Mouse (Mus musculus): ENCODE data around the gene Pitpnc1.

The Pitpnc1 gene

DNA sequence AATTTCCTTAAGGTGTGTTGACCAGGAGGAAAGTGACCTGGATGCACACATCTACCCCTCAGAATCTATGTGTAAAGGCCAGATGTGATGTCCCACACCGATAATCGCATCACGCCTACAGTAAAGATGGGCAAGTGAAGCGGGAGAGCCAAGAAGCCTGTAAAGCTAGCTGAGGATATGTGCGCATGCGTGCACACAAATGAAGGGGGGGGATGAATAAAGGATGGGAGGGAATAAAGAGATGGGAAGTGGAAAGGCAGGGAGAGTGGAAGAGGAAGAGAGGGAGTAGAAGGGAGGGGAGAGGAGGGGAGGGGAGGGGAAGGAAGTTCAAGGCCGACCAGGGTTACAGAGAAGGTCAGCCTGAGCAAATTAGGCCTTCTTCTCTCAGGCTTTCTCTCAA, 61.6 kb downstream of the Pitpnc1 start:
- DNase-seq (ENCODE audit: low spot score): no peak

DNA sequence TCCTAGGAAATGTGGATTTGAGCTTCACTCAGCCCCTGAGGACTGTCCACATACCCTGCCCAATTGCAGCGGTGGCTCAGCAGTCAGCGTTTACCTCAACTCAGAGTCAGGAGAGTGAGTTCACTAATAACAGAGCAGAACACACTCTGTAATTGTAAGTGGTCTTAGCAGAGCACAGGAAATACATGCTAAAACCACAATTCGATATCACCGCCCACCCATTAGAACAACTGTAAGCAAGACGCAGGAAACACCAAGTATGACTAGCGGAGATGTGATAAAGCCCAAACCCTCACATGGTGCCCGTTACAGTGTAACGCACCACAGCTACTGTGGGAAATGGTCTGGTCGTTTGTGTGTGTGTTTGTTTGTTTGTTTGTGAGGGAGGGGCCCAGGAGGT, 62.8 kb downstream of the Pitpnc1 start:
- no peak for DNase-seq (ENCODE audit: low spot score)

DNA sequence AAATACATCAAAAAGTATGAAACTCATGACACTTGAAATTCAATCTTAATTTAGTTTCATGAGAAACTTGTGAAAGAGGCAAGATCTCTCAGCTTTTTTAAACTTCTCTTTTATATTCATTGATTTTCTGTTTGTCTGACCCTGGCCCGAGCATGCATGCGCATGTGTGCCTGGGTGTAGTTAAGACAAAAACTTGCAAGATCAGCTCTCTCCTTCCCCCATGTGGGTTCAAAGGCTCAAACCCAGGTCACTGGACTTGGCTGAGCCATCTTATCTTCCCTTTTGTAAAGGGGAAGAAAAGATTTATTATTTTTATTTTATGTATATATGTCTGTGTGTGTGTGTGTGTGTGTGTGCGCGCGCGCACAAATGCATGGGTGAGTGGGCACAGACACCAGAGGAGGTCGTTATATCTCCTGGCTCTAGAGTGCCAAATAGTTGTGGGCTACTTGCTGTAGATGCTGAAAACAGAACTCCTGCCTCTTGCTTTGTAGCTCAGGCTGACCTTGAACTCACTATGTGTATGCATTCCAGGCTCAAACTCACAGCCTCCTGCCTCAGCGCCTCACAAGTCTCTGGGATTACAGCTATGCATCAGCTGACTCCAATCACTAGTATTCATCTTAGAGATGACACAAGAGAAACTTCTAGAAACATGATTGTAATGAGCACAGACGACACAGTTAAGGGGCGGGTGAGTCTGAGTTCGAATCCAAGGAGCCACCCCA, 64.7 kb downstream of the Pitpnc1 start:
- DNase-seq (ENCODE audit: low spot score): no peak

DNA sequence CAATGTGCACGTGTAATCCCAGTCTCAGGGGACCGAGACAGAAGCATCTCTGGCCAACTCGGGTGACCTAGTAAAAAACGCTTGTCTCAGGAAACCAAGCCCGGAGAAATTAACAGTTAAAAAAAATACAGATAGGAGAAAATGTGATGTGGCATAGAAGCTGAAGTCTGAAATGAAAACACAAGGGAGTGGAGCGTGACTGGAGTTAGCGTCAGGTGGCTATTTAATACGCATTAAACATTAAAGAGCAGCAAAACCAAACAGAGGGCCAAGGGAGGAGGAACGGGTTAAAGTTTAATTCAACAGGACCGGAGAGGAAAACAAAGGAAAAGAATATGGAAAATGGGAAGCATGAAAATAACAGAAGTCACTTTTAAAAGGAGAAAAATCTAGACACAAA, 67.2 kb downstream of the Pitpnc1 start:
- no peak for DNase-seq (ENCODE audit: low spot score)

DNA sequence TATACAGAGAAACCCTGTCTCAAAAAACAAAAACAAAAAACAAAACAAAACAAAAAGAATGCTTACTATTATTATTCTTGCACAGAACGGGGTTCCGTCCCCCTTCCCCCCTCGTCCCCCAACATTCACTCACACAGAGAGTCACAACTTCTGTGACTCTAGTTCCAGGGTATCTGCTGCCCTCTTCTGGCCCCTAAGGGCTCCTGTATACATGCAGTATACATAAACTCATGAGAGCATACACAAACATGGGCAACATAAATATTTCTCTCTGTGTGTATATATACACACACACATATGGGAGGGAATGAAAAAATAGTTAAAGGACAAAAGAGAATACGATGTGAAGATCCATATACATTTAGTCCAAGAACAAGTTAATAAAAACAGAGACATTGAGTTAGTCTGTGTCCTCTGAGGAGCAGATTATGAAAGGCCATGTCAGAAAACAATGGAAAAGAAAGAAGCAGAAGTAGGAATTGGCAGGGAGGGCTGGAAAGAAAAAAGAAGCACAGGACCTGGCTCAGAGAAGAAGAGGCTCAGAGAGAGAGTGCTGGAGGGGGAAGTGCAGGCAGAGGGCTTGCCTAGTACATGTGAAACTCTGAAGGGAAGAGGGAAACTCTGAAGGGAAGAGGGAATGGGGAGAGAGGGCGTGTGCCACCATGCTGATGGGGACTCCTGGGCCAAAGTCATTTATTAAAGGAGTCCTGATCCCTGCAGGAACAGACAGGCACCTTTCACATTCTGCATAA, 68.5 kb downstream of the Pitpnc1 start:
- DNase-seq (ENCODE audit: low spot score): no peak

DNA sequence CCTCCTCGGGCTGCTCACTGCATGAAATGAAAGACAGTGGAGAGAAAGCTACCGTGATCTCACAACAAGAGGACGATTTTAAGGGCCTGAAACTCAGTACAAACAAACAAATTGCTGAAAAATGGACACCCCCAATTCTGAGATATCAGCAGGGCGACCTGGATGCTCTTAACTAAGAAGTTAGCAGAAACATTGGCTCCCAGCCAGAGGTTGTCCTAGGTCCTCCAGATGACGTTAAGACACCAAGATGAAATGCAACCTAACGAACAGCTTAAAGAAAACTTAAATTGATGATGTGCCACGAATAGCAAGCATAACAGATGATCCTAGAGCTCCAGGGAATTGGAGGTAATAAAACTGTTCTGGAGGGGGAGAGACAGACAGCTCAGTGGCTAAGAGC, 69.7 kb downstream of the Pitpnc1 start:
- DNase-seq (ENCODE audit: low spot score): no peak

DNA sequence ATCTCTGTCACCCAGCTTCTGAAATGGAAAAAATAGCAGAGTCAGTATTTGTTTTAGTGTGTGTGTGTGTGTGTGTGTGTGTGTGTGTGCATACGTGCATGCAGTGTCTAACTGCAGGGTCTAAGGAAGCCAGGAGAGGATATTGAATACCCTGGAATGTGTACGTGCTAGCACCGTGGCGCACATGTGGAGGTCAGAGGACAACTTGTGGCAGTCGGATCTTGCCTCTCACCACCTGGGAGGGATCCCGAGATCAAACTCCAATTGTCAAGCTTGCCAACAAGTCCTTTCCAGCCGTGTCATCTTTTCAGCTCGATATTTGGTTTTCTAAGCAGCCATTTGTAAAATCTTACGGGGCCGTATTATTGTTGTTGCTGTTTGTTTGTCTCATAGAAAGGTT, 70.5 kb downstream of the Pitpnc1 start:
- no peak for DNase-seq (ENCODE audit: low spot score)

DNA sequence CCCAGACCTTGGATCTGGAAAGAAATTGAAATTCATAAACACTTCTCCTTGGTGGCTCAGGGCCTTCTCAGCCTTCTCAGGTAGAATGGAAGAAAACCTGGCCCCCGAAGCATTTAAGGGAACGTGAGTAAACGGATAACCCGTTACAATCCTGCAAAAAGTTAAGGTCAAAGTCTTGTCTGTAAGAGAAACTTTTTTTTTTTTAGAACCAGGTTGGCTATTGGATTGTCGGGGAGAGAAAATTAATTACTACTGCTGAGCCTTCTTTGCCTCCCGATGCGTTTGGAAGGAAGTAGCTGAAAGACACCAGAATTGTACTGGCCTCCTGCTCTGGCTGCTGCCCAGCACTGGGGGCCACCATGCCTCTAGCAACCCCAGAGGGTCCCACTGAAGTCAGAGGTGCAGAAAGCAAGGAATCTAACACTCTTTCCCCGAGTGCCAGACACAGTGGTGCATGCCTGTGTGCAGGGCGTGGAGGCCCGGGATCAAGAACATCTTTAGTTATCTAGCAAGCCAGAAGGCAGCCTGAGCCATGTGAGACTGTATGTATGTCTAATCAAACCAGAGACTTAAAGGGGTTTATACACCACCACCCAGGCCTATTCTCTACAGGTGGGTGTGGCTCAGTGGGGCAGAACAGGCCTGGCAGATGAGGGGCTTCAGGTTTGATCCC, 73.0 kb downstream of the Pitpnc1 start:
- DNase-seq (ENCODE audit: low spot score): no peak

DNA sequence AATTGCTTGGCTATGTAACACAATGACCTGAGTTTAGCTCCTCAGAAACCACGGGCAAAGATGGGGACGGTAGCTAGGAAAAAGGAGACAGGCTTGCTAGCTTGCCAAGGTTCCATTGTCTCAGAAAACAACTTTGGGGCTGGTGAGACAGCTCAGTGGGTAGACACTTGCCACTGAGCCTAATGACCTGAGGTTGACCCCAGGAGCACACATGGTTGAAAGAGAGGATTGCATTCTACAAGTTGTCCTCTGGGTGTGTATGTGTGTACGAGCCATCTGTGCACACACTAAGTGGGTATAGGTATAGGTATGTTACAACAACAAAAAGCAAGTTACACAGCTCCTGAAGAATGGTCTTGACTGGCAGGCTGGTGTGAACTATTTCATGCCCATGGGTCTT, 76.3 kb downstream of the Pitpnc1 start:
- no peak for DNase-seq (ENCODE audit: low spot score)

DNA sequence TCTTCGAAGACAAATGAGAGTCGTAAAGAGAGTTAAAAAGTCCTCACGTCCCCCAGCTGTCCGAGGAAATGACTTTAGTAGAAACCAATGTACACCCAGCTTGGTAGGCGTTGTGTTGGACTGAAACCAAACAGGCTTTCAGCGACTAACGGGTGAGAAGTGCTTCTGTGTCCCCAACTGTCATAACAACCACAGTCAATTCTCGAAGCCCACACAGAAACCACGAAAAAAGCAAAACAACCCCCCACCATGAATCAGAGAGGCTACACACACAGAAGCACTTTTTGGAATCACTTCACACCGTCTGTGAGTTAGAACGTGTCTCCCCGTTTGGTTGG, 76.7 kb downstream of the Pitpnc1 start:
- DNase-seq (ENCODE audit: low spot score): no peak

DNA sequence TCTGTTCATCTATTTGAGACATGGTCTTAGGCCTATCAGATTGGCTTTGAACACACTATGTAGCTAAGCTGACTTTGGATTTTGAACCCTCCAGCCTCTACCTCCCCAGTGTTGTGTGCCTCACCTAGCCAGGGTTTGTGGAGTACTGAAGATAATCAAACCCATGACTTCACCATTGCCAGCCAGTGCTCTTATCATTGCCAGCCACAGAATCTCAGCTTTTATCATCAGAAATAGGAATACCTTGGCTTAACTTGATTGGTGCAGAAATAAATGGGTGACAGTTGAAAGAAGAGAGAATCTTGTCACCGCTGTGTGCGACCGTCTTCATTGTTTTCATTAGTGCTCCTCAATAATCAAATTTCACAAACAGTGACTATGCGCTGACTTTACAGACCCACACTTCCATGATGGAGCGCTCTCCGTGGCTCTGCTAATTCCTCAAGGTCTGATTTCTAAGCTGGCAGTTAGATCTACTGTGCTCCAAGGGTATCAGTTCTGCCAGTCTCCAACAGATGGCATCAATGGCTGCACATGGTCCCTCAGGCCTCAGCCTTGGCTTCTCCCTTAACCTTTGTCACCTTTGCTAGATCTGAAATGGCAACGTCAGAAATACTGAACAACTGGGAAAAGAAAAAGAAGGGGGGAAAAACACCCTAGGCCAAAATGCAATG, 77.2 kb downstream of the Pitpnc1 start:
- DNase-seq (ENCODE audit: low spot score): no peak

DNA sequence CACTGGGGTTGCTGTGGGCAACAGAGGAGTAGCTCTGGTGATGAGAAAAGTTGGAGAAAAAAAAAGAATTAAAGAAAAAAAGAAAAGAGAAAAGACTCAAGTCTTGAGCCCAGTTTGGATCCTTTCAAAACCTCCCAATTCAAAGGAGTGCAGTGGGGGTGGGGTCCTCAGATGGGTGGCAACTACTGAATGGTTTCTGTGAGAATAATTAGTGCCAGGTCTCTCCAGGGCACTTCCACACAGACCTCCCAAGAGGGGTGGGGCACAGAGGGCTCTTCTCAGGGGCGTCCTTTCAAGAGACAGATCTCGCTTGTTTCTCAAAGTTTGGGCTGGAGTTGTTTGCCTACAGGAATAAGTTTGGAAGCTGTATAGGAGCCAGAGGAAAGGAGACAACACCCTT, 80.0 kb downstream of the Pitpnc1 start:
- DNase-seq (ENCODE audit: low spot score): no peak

DNA sequence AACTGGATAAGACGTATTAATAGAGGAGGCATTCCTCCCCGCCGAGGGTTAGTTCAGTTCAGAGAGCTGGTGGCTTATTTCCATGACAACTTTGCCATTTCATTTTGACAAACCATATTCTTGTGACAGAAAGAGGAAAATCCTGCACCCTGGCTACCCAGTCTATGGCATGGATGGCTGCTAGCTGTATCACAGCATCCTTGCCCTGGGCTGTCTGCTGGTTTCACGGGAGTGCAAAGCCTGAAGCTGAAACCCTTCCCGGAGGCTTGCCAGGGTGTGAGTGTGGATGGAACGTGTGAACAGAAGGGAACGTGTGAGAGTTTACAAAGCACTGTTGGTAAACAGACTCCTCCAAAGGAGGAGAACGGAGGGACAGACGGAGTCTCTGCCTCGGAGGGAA, 80.5 kb downstream of the Pitpnc1 start:
- no peak for DNase-seq (ENCODE audit: low spot score)

DNA sequence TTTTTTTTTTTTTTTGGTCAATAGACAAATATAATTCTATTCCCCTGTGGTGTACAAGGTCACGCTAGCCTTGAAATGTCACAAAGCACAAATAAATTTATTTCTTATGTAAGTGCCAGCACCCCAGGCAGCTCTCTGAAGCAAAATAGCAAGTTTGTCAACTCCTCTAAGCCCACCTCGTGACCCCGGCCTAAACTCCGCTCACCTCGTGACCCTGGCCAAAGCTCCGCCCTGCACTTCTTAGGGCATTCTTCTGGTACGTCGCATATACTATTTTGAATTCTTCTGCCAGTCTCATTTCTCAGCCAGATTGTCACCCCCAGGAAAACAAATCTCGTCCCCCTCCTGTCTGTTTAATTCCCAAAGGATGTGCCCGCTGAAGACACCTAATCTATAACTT, 84.0 kb downstream of the Pitpnc1 start:
- DNase-seq (ENCODE audit: low spot score): no peak

DNA sequence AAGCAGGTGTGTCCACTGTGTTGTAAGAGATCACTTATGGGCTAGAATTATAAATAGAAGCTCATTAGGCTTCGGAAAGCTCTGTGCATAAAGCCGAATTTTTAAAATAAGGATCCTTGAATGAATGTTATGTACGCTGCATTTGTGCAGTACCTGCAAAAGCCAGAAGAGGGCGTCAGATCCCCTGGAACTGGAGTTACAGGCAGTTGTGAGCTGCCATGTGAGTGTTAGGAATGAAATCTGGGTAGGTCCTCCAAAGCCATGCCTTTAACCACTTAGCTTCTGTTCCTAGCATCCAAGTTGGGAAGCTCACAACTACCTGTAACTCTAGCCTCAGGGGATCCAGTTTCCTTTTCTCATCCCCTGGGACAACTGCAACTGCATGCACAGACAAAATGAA, 85.2 kb downstream of the Pitpnc1 start:
- peak; percentile 22 for DNase-seq (ENCODE audit: low spot score)

DNA sequence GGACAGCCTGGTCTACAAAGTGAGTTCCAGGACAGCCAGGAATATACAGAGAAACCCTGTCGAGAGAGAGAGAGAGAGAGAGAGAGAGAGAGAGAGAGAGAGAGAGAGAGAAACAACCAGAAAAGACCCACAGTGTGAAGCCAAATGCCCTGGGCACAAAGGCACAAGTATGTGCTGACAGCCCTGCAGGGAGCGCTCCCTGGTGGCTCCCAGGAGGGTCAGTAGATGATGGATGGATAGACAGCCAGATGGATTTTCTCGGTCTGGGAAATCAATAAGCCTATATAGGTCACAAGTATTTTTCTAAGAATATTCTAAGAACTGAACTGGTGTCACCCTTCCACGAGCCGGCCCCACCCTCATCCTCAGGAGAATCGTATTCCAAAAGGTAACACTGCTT, 86.5 kb downstream of the Pitpnc1 start:
- no peak for DNase-seq (ENCODE audit: low spot score)

DNA sequence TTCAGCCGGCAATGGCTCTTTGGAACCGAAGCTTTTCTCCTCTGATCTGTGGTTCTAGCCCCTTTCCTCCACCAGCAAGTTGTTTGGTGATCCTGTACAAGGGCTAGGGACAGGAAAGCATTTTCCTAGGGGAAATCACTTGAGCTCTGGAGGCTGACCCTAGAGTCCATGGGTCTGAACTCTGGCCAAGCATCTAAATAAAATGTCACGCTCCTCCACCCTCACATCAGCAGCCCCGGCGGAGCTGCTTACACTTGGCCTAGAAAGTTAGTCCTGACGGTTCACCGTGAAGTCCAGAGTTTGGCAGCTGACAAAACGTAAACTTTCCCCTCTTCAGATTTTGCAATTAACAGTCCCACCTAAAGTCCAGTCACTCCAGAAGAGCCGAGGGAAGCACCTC, 90.5 kb downstream of the Pitpnc1 start:
- DNase-seq (ENCODE audit: low spot score): no peak

DNA sequence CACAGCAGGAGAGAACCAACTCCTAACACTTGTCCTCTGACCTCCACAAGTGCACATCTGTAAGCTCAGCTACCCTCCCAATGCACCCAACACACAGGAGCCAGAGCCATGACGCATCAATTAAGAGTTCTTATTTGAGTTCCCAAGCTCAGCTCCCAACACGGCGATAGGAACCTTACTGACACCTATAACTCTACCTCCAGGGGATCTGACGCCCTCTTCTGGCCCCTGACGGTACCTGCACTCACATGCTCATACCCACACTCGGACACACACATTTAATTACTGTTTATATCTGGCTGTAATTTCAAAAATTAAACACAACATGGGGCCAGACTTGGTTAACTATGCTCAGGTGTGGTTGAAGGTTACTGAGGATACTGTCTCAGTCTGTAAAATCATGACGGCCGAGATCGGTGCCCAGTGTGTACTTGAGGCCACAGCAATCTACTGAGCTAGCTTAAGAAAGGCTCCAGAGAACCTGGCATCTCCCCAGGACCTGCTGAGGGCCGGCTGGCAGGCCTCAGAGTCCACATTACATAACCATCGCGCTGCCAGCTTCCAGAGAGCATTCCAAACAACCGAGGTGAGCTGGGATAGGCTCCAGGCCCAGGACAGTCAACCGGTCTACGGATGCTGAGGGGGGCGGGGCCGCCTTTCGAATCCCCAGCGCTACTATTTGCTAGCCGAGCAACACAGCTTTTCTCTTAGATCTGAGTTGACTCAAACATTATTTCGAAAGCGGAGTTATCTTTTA, 91.2 kb downstream of the Pitpnc1 start:
- DNase-seq (ENCODE audit: low spot score): no peak

DNA sequence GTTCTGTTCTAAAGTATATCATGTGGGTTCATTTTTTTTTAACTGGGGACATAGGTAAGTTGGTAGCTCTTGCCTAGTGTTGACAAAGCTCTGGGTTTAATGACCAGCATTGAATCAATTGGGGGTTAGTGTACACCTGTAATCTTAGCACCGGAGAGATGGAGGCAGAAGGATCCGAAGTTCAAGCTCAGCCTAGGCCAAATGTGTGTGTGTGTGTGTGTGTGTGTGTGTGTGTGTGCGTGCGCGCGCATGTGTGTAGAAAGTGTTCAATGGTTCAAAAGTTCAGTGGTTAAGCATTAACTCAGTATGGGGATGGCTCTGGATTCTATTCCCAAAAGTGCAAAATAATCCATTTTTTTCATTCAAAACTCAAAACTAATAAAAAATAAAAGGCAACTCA, 93.2 kb downstream of the Pitpnc1 start:
- no peak for DNase-seq (ENCODE audit: low spot score)

DNA sequence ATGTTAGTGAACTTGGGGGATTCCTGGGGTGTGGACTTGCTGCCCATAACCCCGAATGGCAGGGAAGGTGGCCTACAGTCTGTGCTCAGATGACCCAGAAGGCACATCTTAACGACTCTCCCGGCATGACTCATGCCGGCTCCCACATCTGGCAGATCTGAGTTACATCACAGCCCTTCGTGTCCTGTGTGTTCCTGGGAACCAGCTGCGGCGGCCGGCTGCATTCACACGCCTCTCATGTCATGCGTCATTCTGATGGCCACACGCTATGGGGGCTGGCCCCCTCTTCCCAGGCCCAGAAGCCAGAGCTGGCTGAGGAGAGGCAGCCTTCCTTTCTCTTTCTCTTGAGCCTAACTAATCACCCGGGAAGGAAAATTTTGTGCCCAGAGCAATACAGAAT, 94.2 kb downstream of the Pitpnc1 start:
- DNase-seq (ENCODE audit: low spot score): peak; percentile 29

DNA sequence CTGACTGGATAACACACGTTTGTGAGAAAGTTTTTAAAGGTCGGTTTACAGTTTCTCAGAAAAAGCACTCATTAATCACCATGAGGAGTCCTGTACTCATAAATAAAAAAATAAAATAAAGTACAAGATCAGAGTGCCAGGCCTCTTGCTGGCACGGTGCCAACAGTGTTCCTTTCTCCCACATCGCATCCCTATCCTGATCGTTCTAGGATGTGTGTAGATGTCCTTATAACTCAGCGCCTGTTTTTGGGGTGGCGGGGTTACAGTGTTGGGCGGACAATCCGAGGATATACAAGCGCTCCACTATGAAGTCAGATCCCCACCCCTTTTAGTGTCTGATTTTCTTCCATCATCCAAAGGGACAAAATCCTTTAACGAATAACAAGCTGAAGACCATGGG, 94.7 kb downstream of the Pitpnc1 start:
- DNase-seq (ENCODE audit: low spot score): no peak

DNA sequence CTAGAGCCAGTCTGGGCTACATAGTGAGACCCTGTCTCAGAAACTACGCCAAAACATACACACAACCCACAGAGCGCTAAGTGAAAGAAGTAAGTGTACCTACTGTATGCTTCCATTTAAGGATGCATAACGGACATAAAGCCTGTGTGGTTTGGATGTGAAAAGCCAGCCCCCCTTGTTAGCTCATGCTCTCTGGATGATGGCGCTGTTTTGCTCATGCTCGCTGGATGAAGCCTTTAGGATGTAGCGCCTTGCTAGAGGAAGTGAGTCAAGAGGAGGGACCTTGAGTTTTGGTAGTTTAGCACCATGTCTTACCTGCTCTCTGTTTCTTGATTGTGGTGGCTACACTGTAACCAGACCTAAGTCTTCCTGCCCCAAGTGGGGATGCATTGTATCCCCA, 96.9 kb downstream of the Pitpnc1 start:
- no peak for DNase-seq (ENCODE audit: low spot score)
